Mouse (Mus musculus) NIH3T3 (cell line): ENCODE results near the gene 1700029J07Rik.

Source experiments
- DNase-seq: peaks from one replicate; pipeline ENCODE4 v3.0.0-alpha.2; 2012; ENCODE audit warnings: low read depth

Gene 1700029J07Rik

DNA sequence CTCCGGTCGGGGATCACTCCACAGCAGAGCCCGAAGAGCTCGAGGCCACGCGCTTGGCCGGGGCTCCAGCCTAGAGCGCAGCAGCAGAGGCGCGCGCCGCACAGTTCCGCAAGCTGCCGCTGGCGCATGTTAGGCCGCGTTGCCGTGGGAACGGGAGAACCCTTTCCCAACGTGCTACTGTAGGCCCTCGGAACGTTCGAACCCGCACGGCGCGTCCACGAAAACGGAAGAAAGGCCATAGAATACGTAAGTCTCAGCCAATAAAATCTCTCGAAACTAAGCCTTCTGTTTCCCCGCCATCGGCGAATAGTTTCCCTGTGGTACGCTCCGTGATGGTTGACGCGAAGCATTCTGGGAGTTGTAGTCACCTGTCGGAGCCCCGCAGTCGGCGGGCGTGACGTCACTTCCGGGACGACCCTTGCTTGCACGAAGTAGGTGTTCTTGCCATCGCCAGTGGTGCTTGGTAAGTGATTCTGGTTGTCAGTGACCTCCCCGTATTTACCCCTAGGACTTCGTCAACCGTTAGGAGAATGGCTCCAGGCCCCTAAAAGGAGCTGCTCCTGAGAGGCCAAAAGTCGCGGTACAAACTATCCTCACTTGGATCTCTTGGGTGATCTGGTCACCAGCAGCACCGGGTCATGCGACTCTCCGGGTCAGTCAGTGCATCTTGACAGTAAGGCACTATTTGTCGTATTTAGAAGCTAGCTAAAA, at the start of gene 1700029J07Rik, which contains the start of gene Ufsp2:
TSS of gene 1700029J07Rik (minus strand) at position 127 of the 711 bp plus-strand sequence.
TSS of gene Ufsp2 (plus strand) at position 403 of the 711 bp plus-strand sequence.
- peak; percentile 98 for DNase-seq

DNA sequence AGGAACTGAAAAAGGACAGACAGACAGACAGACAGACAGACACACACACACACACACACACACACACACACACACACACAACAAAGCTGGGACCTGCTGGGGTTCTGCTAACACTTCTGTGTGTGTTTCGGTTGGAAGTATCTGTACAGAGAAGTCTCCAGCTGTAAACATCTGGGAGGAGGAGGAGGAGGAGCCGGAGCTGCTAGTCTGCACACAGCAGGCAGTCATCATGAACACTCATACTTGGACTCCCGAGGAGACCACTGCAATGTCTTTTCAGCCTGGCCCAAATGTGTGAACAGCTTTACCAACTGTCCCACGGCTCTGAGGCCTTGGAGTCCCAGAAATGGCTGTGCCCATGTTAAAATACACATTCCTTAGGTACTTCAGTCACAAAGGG, 49.3 kb upstream of the 1700029J07Rik start:
- no peak for DNase-seq

DNA sequence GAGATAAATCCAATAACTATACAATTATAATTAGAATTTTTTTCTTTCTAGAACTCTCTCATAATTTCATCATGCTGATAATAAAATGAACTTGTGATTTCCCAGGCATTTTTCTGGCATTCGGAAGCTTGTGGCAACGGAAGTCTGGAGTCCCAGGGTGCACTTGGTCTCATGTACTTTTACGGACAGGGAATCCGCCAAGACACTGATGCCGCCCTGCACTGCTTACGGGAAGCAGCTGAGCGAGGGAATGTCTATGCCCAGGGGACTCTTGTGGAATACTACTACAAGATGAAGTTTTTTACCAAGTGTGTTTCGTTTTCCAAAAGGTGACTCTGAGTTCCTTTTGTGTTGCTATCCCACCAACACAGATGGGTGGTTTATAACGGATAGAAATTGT, 47.7 kb upstream of the 1700029J07Rik start:
- DNase-seq = no peak

GRCm38 (mm10) chr8:46022203-46022602, 47.2 kb upstream of the 1700029J07Rik start:
- DNase-seq = no peak

GRCm38 (mm10) chr8:46010746-46011680, 36.0 kb upstream of the 1700029J07Rik start:
- peak; percentile 62 for DNase-seq

GRCm38 (mm10) chr8:46010306-46010705, 35.3 kb upstream of the 1700029J07Rik start:
- DNase-seq = no peak

- peak; percentile 26 for DNase-seq
Measured at GRCm38 (mm10) chr8:46007050-46007672, 32.1 kb upstream of the 1700029J07Rik start.

DNA sequence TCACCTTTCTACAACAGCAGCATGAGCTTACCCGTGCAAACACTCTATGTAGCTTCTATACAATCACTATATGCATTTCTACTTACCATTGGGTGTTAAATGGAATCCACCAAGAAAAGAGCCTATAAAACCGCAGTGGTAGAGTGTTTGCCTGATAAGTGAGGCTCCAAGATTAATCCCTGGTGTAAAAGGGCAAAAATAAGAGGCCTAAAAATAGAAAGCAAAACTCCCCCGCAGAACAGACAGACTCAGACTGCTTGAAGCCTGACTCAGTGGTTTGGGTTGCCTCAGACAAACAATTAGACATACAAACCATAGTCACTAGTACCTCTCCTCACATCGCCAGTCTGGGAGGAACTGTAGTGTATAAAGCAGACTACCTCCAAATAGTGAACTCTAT, 30.5 kb upstream of the 1700029J07Rik start, which contains the start of gene Ankrd37:
TSS of gene Ankrd37 (minus strand) at position 112 of the 400 bp plus-strand sequence.
- DNase-seq = peak; percentile 69

- peak; percentile 99 for DNase-seq
Measured at GRCm38 (mm10) chr8:45999784-46000705, 25.0 kb upstream of the 1700029J07Rik start.

GRCm38 (mm10) chr8:45999138-45999783, 24.2 kb upstream of the 1700029J07Rik start, which contains the start of gene Lrp2bp:
Gene Lrp2bp (plus strand): TSS chr8:45999303.
- no peak for DNase-seq

- peak; percentile 61 for DNase-seq
Measured at GRCm38 (mm10) chr8:45998228-45998627, 23.2 kb upstream of the 1700029J07Rik start.

DNA sequence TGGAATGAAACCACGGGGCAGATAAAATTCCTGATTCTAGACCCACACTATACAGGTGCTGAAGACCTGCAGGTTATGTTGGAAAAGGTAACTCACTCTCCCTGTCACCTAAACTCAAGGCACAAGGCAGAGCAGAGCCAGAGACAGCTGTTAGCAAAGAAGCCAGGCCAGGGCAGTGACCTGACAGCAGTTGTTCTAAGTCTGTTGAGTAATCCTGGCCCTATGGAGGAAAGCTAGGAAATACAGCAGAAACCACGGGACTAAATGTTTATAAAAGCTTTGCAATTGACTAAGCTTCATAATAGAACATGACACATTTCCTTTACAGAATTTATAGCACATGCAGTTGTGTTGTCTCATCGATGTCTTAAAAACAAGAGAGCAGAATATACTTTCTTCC, 20.5 kb upstream of the 1700029J07Rik start:
- peak; percentile 61 for DNase-seq

DNA sequence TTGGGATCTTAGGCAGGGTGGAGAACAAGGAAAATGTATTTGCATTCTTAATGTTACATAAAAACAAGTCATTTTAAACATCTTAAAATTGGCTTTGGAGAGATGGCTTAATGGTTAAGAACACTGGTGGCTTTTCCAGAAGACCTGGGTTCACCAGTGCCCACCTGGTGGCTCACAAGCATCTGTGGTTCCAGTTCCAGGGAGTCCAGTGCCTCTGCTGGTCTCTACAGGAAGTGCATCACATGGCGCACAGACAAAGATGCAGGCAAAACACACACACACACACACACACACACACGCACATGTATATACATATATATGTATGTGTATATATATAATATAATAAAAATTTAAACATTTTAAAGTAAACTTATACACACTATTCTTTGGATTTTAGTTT, 19.1 kb upstream of the 1700029J07Rik start:
- peak; percentile 34 for DNase-seq

- no peak for DNase-seq
Measured at GRCm38 (mm10) chr8:45990631-45991310, 15.7 kb upstream of the 1700029J07Rik start.

DNA sequence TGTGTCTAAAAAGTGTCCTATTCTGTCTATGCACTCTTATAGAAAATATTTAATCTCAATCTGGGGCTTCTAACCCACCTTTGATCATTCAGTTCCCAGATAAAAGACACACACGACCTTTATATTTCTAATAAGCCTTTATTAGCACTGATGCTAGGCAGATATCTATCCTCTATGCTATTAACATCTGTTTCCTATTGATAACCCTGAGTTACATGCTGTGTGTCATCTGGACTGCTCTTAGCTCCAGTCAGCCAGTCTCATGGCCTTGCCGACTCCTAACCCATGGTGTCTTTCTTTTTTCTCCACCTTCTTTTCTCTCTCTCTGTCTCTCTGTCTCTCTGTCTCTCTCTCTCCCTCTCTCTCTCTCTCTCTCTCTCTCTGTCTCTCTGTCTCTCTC, 13.1 kb upstream of the 1700029J07Rik start:
- no peak for DNase-seq

DNA sequence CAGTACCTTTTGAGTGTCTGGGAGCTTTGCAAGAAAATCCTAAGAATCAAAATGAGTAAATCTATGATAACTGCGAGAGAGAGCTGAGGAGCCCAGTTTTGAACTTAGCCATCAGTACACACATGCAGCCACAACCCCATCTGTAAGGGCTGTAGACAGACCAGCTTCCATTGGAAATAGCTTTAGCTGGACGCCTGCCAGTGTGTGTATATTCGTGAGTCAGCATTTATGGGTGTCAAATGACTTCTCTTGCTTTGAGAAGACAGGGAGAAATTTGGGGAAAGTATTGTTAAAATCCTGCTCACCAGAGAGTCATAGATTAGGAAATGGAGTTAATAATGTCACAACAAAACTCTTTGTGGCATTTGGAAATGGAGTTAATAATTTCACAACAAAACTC, 11.6 kb upstream of the 1700029J07Rik start:
- DNase-seq = peak; percentile 92

DNA sequence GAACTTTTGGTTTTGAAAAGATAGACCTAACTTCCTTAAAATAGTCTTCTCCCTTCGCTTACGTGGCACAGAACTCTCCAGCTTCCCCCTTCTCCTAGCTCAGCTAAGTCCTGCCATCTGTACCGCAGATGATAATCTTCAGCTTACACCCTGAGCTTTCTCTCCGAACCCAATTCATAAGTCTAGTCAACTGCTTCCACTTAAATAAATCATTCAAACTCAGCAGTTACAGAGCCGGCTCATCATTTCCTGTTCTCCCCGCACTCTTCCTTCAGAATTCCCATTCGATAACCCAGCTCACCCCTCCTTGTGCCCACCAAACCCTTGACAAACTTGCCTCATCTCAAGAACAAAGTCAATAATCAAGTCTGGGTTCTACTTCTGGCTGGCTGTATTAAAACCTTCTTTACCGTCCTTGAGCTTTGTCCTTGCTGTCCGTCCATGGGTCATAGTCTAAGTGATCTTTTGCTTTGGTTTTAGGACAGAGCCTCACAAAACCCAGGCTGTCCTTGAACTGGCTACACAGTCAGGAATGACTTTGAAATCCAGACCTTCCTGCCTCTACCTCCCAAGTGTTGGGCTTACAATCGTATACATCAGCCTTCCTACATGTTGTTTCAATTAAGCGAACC, 901 bp upstream of the 1700029J07Rik start:
- DNase-seq = peak; percentile 19

- no peak for DNase-seq
Measured at GRCm38 (mm10) chr8:45973988-45974505, 1.0 kb downstream of the 1700029J07Rik start.

- peak; percentile 22 for DNase-seq
Measured at GRCm38 (mm10) chr8:45970894-45971293, 4.2 kb downstream of the 1700029J07Rik start.
